ENCODE assay signal across 1 mouse cellular context in the genomic region with DNA sequence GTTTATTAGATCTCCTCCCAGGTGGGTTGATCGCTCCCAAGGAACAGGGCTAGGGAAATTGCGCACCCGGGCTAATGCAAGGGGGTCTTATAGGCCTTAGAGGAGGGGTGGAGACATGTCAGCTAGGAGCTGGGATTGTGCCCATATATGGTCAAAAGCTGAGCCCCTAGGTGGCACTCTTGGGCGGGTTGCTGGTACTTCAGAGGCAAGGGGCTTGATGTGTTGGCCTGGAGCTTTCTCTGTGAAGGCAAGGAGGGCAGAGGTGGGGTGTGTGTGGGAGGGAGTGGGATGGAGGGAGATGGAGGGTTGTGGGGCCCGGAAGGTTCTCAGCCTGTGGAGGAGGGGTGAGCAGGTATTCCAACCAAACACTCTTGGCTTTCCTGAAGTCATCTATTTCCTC.
TF ChIP-seq lines count a peak whose summit lies in the region.

No protein-coding gene starts in this region.

TF ChIP-seq in MEL, 35 proteins besides CTCF, POLR2A, EP300 and RAD21 (continued from another document):
- TF ChIP-seq JUND (IDR thresholded peaks at IDR 0.05; ENCODE audit: low read depth, low read length): no peak
- no peak for TF ChIP-seq MAX (IDR thresholded peaks at IDR 0.05; ENCODE audit: low read length)
- TF ChIP-seq NRF1 (IDR thresholded peaks at IDR 0.05; ENCODE audit: insufficient read depth, low read depth, low read length, poor library complexity, severe bottlenecking): no peak
- TF ChIP-seq MYC (IDR thresholded peaks at IDR 0.05; ENCODE audit: low read depth, low read length): no peak
- no peak for TF ChIP-seq ZNF384 (IDR thresholded peaks at IDR 0.05; ENCODE audit: low read depth, low read length)
- no peak for TF ChIP-seq SMC3 (IDR thresholded peaks at IDR 0.05; ENCODE audit: low read depth, low read length)
- TF ChIP-seq GABPA (IDR thresholded peaks at IDR 0.05; ENCODE audit: low read depth, low read length): no peak
- TF ChIP-seq MEF2A (IDR thresholded peaks at IDR 0.05; ENCODE audit: extremely low read depth, insufficient replicate concordance, low read depth, low read length, poor library complexity, severe bottlenecking): no peak
- TF ChIP-seq TBP (IDR thresholded peaks at IDR 0.05; ENCODE audit: low read depth, low read length): no peak
